Mouse (Mus musculus): ENCODE measurements around the gene Nrf1. TPM values are rescaled to one million over a fixed set of nuclear protein-coding genes. Genes with fewer than 3 reads are reported as not detected.

Nrf1 gene
- polyA plus RNA-seq, 1 experiment from 2014 or later, result 69.9 TPM

DNA sequence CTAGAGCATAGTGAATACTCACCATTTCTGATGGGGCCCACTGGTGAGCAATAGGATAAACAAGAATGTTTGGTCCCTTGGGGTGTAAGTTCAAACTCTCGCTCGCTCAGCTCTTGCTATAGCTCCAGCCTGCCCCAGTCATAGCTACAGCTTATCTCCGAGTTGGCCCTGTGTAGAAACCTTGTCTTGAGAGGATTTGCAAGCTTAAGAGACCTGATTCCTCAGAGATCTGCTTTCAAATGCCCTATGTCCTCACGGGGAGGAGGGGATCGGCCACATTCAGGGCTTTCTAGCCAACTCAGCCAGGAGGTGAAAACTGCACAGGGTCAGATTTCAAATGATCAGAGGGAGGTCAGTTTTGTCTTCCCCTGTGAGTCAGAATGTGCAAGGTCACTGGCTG, 26.1 kb upstream of the Nrf1 start:
- no peak overlapping the region for H3K4me3 ChIP-seq (ENCODE audit: low read depth, low read length)
- H3K27ac ChIP-seq (ENCODE audit: low read depth, low read length), result no peak overlapping the region
- no peak overlapping the region for H3K9ac ChIP-seq (ENCODE audit: low read depth, low read length)
- DNase-seq (ENCODE audit: low spot score) (no peak), ATAC-seq (ENCODE audit: low FRiP score) (no peak)
- no peaks in the 10 kb centered on the region for H3K27me3 ChIP-seq (ENCODE audit: control insufficient read depth, insufficient read depth, low read length)
- H3K4me2 ChIP-seq (replicated peaks; ENCODE audit: low read depth, low read length), result no peak overlapping the region
- no peaks in the 10 kb centered on the region for H3K4me1 ChIP-seq (replicated peaks; ENCODE audit: control insufficient read depth, insufficient read depth, low read length)
- no peaks in the 10 kb centered on the region for H3K36me3 ChIP-seq (ENCODE audit: control insufficient read depth, insufficient read depth, low read length)
- WGBS, result 66% methylated on average over 5 of the region's 5 CpGs
- no peaks in the 10 kb centered on the region for H3K9me3 ChIP-seq (ENCODE audit: control insufficient read depth, low read length)

DNA sequence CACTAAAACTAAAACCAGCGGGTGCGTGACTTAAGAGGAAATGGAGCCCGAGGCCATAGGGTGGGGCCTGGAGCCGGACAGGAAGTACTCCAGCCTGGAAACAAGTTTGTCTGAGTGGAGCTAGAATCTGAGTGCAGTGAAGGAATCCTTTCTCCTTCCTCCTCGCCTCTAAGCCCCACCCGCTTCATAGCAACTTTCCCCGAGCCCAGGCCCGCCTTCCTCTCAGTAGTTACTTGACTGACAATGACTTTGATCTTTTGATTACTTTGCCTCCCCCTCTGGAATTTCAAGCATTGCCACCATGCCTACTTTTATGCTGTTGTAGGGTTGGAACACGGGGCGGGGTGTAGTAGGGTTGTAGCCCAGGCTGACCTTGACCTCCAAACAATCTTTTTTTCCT, 21.0 kb upstream of the Nrf1 start:
- no peak for ATAC-seq (ENCODE audit: low FRiP score)
- no peak overlapping the region for H3K4me3 ChIP-seq (ENCODE audit: low read depth, low read length)
- DNase-seq (ENCODE audit: low spot score), result peak; percentile 18

DNA sequence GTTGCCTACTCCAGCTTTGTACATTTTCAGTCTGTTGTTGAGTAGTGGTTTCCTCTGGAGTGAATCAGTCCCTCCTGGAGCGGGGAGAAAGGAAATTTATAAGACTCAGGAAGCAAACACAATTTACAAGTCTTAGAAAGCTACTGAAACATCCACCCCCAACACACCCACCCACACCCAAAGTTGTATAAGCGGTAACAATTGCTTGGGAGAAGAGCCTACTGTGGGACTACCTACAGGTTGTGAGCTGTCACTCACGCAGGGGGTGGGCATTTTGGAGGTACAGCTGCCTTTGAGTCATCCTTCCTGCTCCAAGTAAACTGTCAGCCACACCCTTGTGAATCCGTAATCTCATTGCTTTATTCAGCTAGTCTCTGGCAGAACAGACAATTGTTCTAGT, 19.4 kb upstream of the Nrf1 start:
- Histone ChIP-seq H3K4me2 (replicated peaks; ENCODE audit: low read depth, low read length) (no peak overlapping the region), H3K9ac (ENCODE audit: low read depth, low read length) (no peak overlapping the region), H3K4me1 (replicated peaks; ENCODE audit: control insufficient read depth, insufficient read depth, low read length) (no peaks in the 10 kb centered on the region), H3K27ac (ENCODE audit: low read depth, low read length) (no peak overlapping the region), H3K36me3 (ENCODE audit: control insufficient read depth, insufficient read depth, low read length) (no peaks in the 10 kb centered on the region), H3K9me3 (ENCODE audit: control insufficient read depth, low read length) (no peaks in the 10 kb centered on the region), H3K4me3 (ENCODE audit: low read depth, low read length) (no peak overlapping the region), H3K27me3 (ENCODE audit: control insufficient read depth, insufficient read depth, low read length) (no peaks in the 10 kb centered on the region)
- 87% methylated on average over 4 of the region's 4 CpGs for WGBS
- ATAC-seq (ENCODE audit: low FRiP score) (no peak), DNase-seq (ENCODE audit: low spot score) (no peak)

More for the DNA sequence above, 21.0 kb upstream of the Nrf1 start:
- Histone ChIP-seq H3K27me3 (ENCODE audit: control insufficient read depth, insufficient read depth, low read length) (no peaks in the 10 kb centered on the region), H3K9ac (ENCODE audit: low read depth, low read length) (no peak overlapping the region), H3K4me1 (replicated peaks; ENCODE audit: control insufficient read depth, insufficient read depth, low read length) (no peaks in the 10 kb centered on the region), H3K36me3 (ENCODE audit: control insufficient read depth, insufficient read depth, low read length) (no peaks in the 10 kb centered on the region), H3K9me3 (ENCODE audit: control insufficient read depth, low read length) (no peaks in the 10 kb centered on the region), H3K27ac (ENCODE audit: low read depth, low read length) (no peak overlapping the region), H3K4me2 (replicated peaks; ENCODE audit: low read depth, low read length) (no peak overlapping the region)
- 59% methylated on average over 10 of the region's 10 CpGs for WGBS

DNA sequence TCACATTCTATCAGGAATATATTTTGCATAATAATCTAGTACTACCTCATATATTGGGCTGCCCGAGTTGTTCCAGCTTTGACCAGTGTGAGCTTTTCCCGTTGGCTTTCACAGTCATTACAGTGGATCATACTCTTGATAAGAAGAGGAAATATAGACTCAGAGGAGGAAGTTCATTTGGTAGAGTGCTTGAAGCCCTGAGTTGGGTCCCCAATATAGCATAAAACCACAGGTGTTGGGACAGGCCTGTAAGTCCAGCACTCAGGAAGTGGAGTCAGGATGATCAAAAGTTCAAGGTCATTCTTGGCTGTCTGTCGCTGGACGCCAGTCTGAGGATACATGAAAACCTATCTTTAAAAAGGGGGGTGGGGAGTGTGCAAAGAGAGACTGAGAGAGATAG, 12.7 kb upstream of the Nrf1 start:
- Histone ChIP-seq H3K36me3 (ENCODE audit: control insufficient read depth, insufficient read depth, low read length) (no peaks in the 10 kb centered on the region), H3K4me3 (ENCODE audit: low read depth, low read length) (no peak overlapping the region), H3K27me3 (ENCODE audit: control insufficient read depth, insufficient read depth, low read length) (no peaks in the 10 kb centered on the region), H3K4me1 (replicated peaks; ENCODE audit: control insufficient read depth, insufficient read depth, low read length) (no peaks in the 10 kb centered on the region), H3K9me3 (ENCODE audit: control insufficient read depth, low read length) (no peaks in the 10 kb centered on the region), H3K4me2 (replicated peaks; ENCODE audit: low read depth, low read length) (no peak overlapping the region), H3K9ac (ENCODE audit: low read depth, low read length) (no peak overlapping the region), H3K27ac (ENCODE audit: low read depth, low read length) (no peak overlapping the region)
- WGBS, result 88% methylated on average over 4 of the region's 4 CpGs
- DNase-seq (ENCODE audit: low spot score), result no peak
- ATAC-seq (ENCODE audit: low FRiP score), result no peak

DNA sequence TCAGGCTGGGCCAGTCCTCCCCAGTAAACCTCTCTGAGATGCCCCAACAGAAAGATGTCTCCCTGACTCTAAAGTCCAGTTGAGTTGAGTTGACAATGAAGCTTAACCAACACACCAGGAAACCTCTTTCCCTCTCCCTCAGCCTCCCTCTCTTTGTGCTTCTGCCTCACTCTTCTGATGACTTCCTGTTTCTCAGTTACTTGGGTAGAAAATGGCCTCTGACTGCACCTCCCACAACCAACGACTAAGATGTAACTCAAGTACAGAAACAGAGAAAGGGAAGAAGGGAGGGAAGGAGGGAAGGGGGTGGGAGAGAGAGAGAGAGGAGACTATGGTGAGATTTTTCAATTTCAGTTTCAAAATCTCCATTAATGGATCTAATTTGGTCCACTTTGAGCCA, 6.3 kb upstream of the Nrf1 start:
- Histone ChIP-seq H3K4me2 (replicated peaks; ENCODE audit: low read depth, low read length) (no peak overlapping the region), H3K4me3 (ENCODE audit: low read depth, low read length) (no peak overlapping the region), H3K36me3 (ENCODE audit: control insufficient read depth, insufficient read depth, low read length) (no peaks in the 10 kb centered on the region), H3K9ac (ENCODE audit: low read depth, low read length) (no peak overlapping the region), H3K9me3 (ENCODE audit: control insufficient read depth, low read length) (no peaks in the 10 kb centered on the region), H3K27me3 (ENCODE audit: control insufficient read depth, insufficient read depth, low read length) (no peaks in the 10 kb centered on the region), H3K4me1 (replicated peaks; ENCODE audit: control insufficient read depth, insufficient read depth, low read length) (no peaks in the 10 kb centered on the region), H3K27ac (ENCODE audit: low read depth, low read length) (no peak overlapping the region)
- DNase-seq (ENCODE audit: low spot score) (no peak), ATAC-seq (ENCODE audit: low FRiP score) (no peak)
- WGBS, result 89% methylated on average over 1 of the region's 1 CpGs

DNA sequence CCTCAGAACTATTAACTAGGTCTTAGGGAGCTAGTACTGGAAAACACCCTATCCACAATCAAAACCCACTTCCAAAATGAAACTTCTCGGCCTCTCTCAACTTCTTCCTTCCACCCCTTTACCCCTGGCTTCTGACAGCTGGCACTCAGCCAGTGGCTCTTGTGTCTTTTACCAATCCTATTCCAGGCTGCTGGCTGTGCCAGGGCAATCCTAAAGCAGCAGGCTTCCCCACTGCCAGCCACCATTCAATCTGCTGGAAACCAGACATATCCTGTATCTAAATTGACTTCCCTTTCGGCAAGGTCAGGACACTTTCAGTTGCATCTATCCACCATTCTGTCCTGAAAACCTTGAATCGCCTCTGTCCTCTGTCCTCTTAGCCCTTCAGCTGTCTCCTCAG, 5.3 kb upstream of the Nrf1 start:
- H3K4me1 ChIP-seq (replicated peaks; ENCODE audit: control insufficient read depth, insufficient read depth, low read length), result no peaks in the 10 kb centered on the region
- ATAC-seq (ENCODE audit: low FRiP score) (no peak), DNase-seq (ENCODE audit: low spot score) (no peak)
- no peak overlapping the region for H3K9ac ChIP-seq (ENCODE audit: low read depth, low read length)
- H3K4me2 ChIP-seq (replicated peaks; ENCODE audit: low read depth, low read length), result no peak overlapping the region
- WGBS, result 84% methylated on average over 3 of the region's 3 CpGs
- no peaks in the 10 kb centered on the region for H3K36me3 ChIP-seq (ENCODE audit: control insufficient read depth, insufficient read depth, low read length)
- H3K4me3 ChIP-seq (ENCODE audit: low read depth, low read length), result no peak overlapping the region
- no peak overlapping the region for H3K27ac ChIP-seq (ENCODE audit: low read depth, low read length)
- H3K9me3 ChIP-seq (ENCODE audit: control insufficient read depth, low read length), result no peaks in the 10 kb centered on the region
- H3K27me3 ChIP-seq (ENCODE audit: control insufficient read depth, insufficient read depth, low read length), result no peaks in the 10 kb centered on the region

DNA sequence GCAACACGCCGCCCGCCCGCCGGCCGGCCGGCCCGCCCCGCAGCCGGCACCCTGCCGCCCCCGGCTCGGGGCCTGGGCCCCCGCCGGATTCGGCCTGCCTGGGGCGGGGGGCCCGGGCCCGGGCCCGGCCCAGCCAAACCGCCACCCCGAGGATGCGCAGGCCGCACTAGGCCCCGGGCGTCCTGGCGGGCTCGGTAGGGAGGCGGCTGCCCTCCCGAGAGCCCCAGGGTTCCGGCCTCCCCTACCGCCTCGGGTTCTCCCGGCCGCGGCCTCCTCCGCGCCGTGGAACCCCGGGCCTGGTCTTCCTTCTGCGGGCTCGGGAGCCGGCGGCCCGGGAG, 344 bp downstream of the Nrf1 start:
- ATAC-seq (ENCODE audit: low FRiP score) (peak; percentile 86), DNase-seq (ENCODE audit: low spot score) (no peak)
- Histone ChIP-seq H3K9ac (ENCODE audit: low read depth, low read length) (peak overlapping the region; percentile 94), H3K4me2 (replicated peaks; ENCODE audit: low read depth, low read length) (peak overlapping the region; percentile 64), H3K4me3 (ENCODE audit: low read depth, low read length) (peak overlapping the region; percentile 89), H3K4me1 (replicated peaks; ENCODE audit: control insufficient read depth, insufficient read depth, low read length) (no peaks in the 10 kb centered on the region), H3K27ac (ENCODE audit: low read depth, low read length) (peak overlapping the region; percentile 100), H3K27me3 (ENCODE audit: control insufficient read depth, insufficient read depth, low read length) (no peaks in the 10 kb centered on the region), H3K9me3 (ENCODE audit: control insufficient read depth, low read length) (no peaks in the 10 kb centered on the region), H3K36me3 (ENCODE audit: control insufficient read depth, insufficient read depth, low read length) (no peaks in the 10 kb centered on the region)
- WGBS, result 0% methylated on average over 6 of the region's 45 CpGs

DNA sequence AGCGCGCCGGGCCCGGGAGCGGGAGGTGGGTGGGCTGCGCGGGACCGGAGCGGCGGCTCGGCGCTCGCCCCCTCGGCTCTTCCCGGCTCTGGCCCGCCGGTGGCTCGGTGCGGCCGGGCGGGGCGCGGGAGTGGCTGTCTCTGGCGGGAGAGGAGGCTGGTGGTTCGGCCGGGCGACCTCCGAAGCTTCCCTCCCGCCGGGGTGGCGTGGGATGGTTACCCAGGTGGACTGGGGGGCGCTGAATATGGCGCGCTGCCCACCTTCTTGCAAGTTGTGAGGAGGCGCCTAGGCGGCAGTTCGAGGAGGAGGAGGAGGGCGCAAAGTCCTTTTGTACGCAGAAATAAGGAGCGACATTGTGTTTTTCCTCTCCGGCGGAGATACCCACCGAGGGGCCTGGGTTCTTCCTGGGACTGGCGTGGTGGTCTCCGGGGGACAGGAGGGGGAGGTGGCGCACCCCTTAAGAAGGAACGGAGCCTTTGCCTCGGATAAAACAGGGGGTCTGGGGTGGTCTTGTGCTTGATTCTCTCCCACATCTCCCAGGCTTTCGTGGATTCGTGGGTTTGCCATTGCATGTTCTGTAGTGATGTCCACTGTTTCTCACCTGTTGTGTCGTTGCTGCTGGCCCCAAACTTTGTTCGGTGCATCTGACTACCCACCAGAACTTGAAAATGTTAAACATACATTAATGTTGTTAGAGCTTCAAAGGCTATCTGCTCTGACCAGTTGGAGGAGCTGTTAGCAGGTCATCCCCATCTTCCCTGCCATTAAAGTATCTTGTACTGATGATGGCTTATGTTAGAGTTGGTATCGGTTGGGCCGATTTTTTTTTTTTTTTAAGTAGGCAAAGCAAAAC, 939 bp downstream of the Nrf1 start:
- Histone ChIP-seq H3K4me3 (ENCODE audit: low read depth, low read length) (peak overlapping the region; percentile 89), H3K27ac (ENCODE audit: low read depth, low read length) (peak overlapping the region; percentile 100), H3K4me2 (replicated peaks; ENCODE audit: low read depth, low read length) (peak overlapping the region; percentile 64), H3K4me1 (replicated peaks; ENCODE audit: control insufficient read depth, insufficient read depth, low read length) (no peaks in the 10 kb centered on the region), H3K36me3 (ENCODE audit: control insufficient read depth, insufficient read depth, low read length) (no peaks in the 10 kb centered on the region), H3K9ac (ENCODE audit: low read depth, low read length) (peak overlapping the region; percentile 94), H3K9me3 (ENCODE audit: control insufficient read depth, low read length) (no peaks in the 10 kb centered on the region), H3K27me3 (ENCODE audit: control insufficient read depth, insufficient read depth, low read length) (no peaks in the 10 kb centered on the region)
- WGBS, result 1% methylated on average over 44 of the region's 54 CpGs
- ATAC-seq (ENCODE audit: low FRiP score), result no peak; the same call in 1 of the 2 replicates
- DNase-seq (ENCODE audit: low spot score), result no peak

DNA sequence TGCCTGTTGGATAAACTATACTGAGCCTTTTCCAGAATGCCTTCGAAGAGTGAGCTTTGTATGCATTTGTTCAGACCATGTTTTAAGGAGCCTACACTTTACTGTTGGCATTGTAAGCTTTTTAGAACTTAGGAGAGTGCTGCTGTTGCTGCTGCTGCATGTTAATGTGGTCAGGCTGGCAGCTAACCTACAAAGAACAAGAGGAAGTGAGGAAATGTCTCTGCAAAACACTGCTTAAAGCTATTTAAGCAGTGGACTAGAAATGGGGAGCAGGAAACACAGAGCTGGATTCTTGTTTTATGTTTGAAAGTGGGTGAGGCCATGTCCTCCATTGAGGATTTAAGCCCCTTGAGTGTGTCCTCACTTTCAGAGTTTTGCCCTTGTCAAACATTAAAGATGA, 5.3 kb downstream of the Nrf1 start:
- Histone ChIP-seq H3K27ac (ENCODE audit: low read depth, low read length) (no peak overlapping the region), H3K4me1 (replicated peaks; ENCODE audit: control insufficient read depth, insufficient read depth, low read length) (no peaks in the 10 kb centered on the region), H3K36me3 (ENCODE audit: control insufficient read depth, insufficient read depth, low read length) (no peaks in the 10 kb centered on the region), H3K9ac (ENCODE audit: low read depth, low read length) (no peak overlapping the region), H3K4me3 (ENCODE audit: low read depth, low read length) (no peak overlapping the region), H3K9me3 (ENCODE audit: control insufficient read depth, low read length) (no peaks in the 10 kb centered on the region), H3K27me3 (ENCODE audit: control insufficient read depth, insufficient read depth, low read length) (no peaks in the 10 kb centered on the region), H3K4me2 (replicated peaks; ENCODE audit: low read depth, low read length) (no peak overlapping the region)
- ATAC-seq (ENCODE audit: low FRiP score), result no peak
- 95% methylated on average over 1 of the region's 1 CpGs for WGBS
- DNase-seq (ENCODE audit: low spot score), result no peak

All from hindbrain, embryonic 11.5 days (tissue).